Mouse (Mus musculus): ENCODE measurements around the gene Kcnn1. TPM values are rescaled to one million over a fixed set of nuclear protein-coding genes. Genes with fewer than 3 reads are reported as not detected.

The Kcnn1 gene
- polyA plus RNA-seq, 1 experiment, result 3.2 TPM

- H3K9ac ChIP-seq (ENCODE audit: low read depth, poor library complexity, severe bottlenecking), result no peak overlapping the region
- no peaks in the 10 kb centered on the region for H3K27me3 ChIP-seq (ENCODE audit: control insufficient read depth, insufficient read depth, low read length, poor library complexity, severe bottlenecking)
- TF ChIP-seq POLR2A (IDR thresholded peaks at IDR 0.05; ENCODE audit: insufficient read depth, low read length), result no peak
- TF ChIP-seq CTCF (IDR thresholded peaks at IDR 0.05; ENCODE audit: low read depth, low read length), result peak; percentile 49
- TF ChIP-seq EP300 (IDR thresholded peaks at IDR 0.05; ENCODE audit: insufficient read depth, low read depth, low read length), result no peak
- H3K4me1 ChIP-seq (ENCODE audit: control insufficient read depth, insufficient read depth, low read length), result peaks cover 9% of the 10 kb centered on the region
- H3K27ac ChIP-seq (ENCODE audit: insufficient read depth, low read length), result no peak overlapping the region
- no peaks in the 10 kb centered on the region for H3K9me3 ChIP-seq (replicated peaks; ENCODE audit: control insufficient read depth, insufficient read depth, low read length, poor library complexity, severe bottlenecking)
- H3K4me3 ChIP-seq (ENCODE audit: low read depth, low read length), result no peak overlapping the region
- H3K36me3 ChIP-seq (ENCODE audit: control insufficient read depth, insufficient read depth, low read length, poor library complexity, severe bottlenecking), result no peaks in the 10 kb centered on the region
These were observed 16.5 kb downstream of the Kcnn1 start for GRCm38 (mm10) chr8:70846371-70847154.

GRCm38 (mm10) chr8:70845108-70845507 lies 17.9 kb downstream of the Kcnn1 start:
- Histone ChIP-seq H3K9ac (ENCODE audit: low read depth, poor library complexity, severe bottlenecking) (no peak overlapping the region), H3K4me1 (ENCODE audit: control insufficient read depth, insufficient read depth, low read length) (peaks cover 9% of the 10 kb centered on the region)
- TF ChIP-seq EP300 (IDR thresholded peaks at IDR 0.05; ENCODE audit: insufficient read depth, low read depth, low read length) (peak; percentile 19; the same call in 1 of the 2 replicates), CTCF (IDR thresholded peaks at IDR 0.05; ENCODE audit: low read depth, low read length) (peak; percentile 36), POLR2A (IDR thresholded peaks at IDR 0.05; ENCODE audit: insufficient read depth, low read length) (no peak)

GRCm38 (mm10) chr8:70844523-70844922 lies 18.5 kb downstream of the Kcnn1 start:
- H3K9me3 ChIP-seq (replicated peaks; ENCODE audit: control insufficient read depth, insufficient read depth, low read length, poor library complexity, severe bottlenecking), result no peaks in the 10 kb centered on the region
- no peaks in the 10 kb centered on the region for H3K36me3 ChIP-seq (ENCODE audit: control insufficient read depth, insufficient read depth, low read length, poor library complexity, severe bottlenecking)
- H3K9ac ChIP-seq (ENCODE audit: low read depth, poor library complexity, severe bottlenecking), result no peak overlapping the region
- H3K4me1 ChIP-seq (ENCODE audit: control insufficient read depth, insufficient read depth, low read length), result peaks cover 7% of the 10 kb centered on the region
- no peak overlapping the region for H3K27ac ChIP-seq (ENCODE audit: insufficient read depth, low read length)
- H3K4me3 ChIP-seq (ENCODE audit: low read depth, low read length), result no peak overlapping the region
- H3K27me3 ChIP-seq (ENCODE audit: control insufficient read depth, insufficient read depth, low read length, poor library complexity, severe bottlenecking), result no peaks in the 10 kb centered on the region
- TF ChIP-seq EP300 (IDR thresholded peaks at IDR 0.05; ENCODE audit: insufficient read depth, low read depth, low read length) (0 out of 2 replicates have a peak, but pooled peaks have one; percentile 16), CTCF (IDR thresholded peaks at IDR 0.05; ENCODE audit: low read depth, low read length) (peak; percentile 96), POLR2A (IDR thresholded peaks at IDR 0.05; ENCODE audit: insufficient read depth, low read length) (no peak)

More at GRCm38 (mm10) chr8:70845108-70845507, 17.9 kb downstream of the Kcnn1 start:
- H3K27me3 ChIP-seq (ENCODE audit: control insufficient read depth, insufficient read depth, low read length, poor library complexity, severe bottlenecking), result no peaks in the 10 kb centered on the region
- no peak overlapping the region for H3K4me3 ChIP-seq (ENCODE audit: low read depth, low read length)
- H3K9me3 ChIP-seq (replicated peaks; ENCODE audit: control insufficient read depth, insufficient read depth, low read length, poor library complexity, severe bottlenecking), result no peaks in the 10 kb centered on the region
- no peak overlapping the region for H3K27ac ChIP-seq (ENCODE audit: insufficient read depth, low read length)
- no peaks in the 10 kb centered on the region for H3K36me3 ChIP-seq (ENCODE audit: control insufficient read depth, insufficient read depth, low read length, poor library complexity, severe bottlenecking)

- Histone ChIP-seq H3K9ac (ENCODE audit: low read depth, poor library complexity, severe bottlenecking) (no peak overlapping the region), H3K4me1 (ENCODE audit: control insufficient read depth, insufficient read depth, low read length) (peaks cover 7% of the 10 kb centered on the region), H3K36me3 (ENCODE audit: control insufficient read depth, insufficient read depth, low read length, poor library complexity, severe bottlenecking) (no peaks in the 10 kb centered on the region), H3K27ac (ENCODE audit: insufficient read depth, low read length) (no peak overlapping the region), H3K27me3 (ENCODE audit: control insufficient read depth, insufficient read depth, low read length, poor library complexity, severe bottlenecking) (no peaks in the 10 kb centered on the region), H3K4me3 (ENCODE audit: low read depth, low read length) (no peak overlapping the region), H3K9me3 (replicated peaks; ENCODE audit: control insufficient read depth, insufficient read depth, low read length, poor library complexity, severe bottlenecking) (no peaks in the 10 kb centered on the region)
- TF ChIP-seq EP300 (IDR thresholded peaks at IDR 0.05; ENCODE audit: insufficient read depth, low read depth, low read length) (no peak), POLR2A (IDR thresholded peaks at IDR 0.05; ENCODE audit: insufficient read depth, low read length) (no peak), CTCF (IDR thresholded peaks at IDR 0.05; ENCODE audit: low read depth, low read length) (no peak)
These were observed 19.1 kb downstream of the Kcnn1 start for GRCm38 (mm10) chr8:70843941-70844340.

- no peaks in the 10 kb centered on the region for H3K27me3 ChIP-seq (ENCODE audit: control insufficient read depth, insufficient read depth, low read length, poor library complexity, severe bottlenecking)
- no peak overlapping the region for H3K4me3 ChIP-seq (ENCODE audit: low read depth, low read length)
- H3K4me1 ChIP-seq (ENCODE audit: control insufficient read depth, insufficient read depth, low read length), result peaks cover 3% of the 10 kb centered on the region
- H3K9me3 ChIP-seq (replicated peaks; ENCODE audit: control insufficient read depth, insufficient read depth, low read length, poor library complexity, severe bottlenecking), result no peaks in the 10 kb centered on the region
- no peak overlapping the region for H3K27ac ChIP-seq (ENCODE audit: insufficient read depth, low read length)
- no peaks in the 10 kb centered on the region for H3K36me3 ChIP-seq (ENCODE audit: control insufficient read depth, insufficient read depth, low read length, poor library complexity, severe bottlenecking)
- H3K9ac ChIP-seq (ENCODE audit: low read depth, poor library complexity, severe bottlenecking), result no peak overlapping the region
- TF ChIP-seq CTCF (IDR thresholded peaks at IDR 0.05; ENCODE audit: low read depth, low read length), result no peak
- no peak for TF ChIP-seq EP300 (IDR thresholded peaks at IDR 0.05; ENCODE audit: insufficient read depth, low read depth, low read length)
- no peak for TF ChIP-seq POLR2A (IDR thresholded peaks at IDR 0.05; ENCODE audit: insufficient read depth, low read length)
These were observed 19.8 kb downstream of the Kcnn1 start for GRCm38 (mm10) chr8:70843214-70843773.

GRCm38 (mm10) chr8:70842484-70842883 lies 20.6 kb downstream of the Kcnn1 start:
- no peak for TF ChIP-seq POLR2A (IDR thresholded peaks at IDR 0.05; ENCODE audit: insufficient read depth, low read length)
- no peak for TF ChIP-seq EP300 (IDR thresholded peaks at IDR 0.05; ENCODE audit: insufficient read depth, low read depth, low read length)
- no peak for TF ChIP-seq CTCF (IDR thresholded peaks at IDR 0.05; ENCODE audit: low read depth, low read length)
- Histone ChIP-seq H3K4me3 (ENCODE audit: low read depth, low read length) (no peak overlapping the region), H3K27ac (ENCODE audit: insufficient read depth, low read length) (no peak overlapping the region), H3K36me3 (ENCODE audit: control insufficient read depth, insufficient read depth, low read length, poor library complexity, severe bottlenecking) (no peaks in the 10 kb centered on the region), H3K27me3 (ENCODE audit: control insufficient read depth, insufficient read depth, low read length, poor library complexity, severe bottlenecking) (no peaks in the 10 kb centered on the region), H3K9me3 (replicated peaks; ENCODE audit: control insufficient read depth, insufficient read depth, low read length, poor library complexity, severe bottlenecking) (no peaks in the 10 kb centered on the region), H3K4me1 (ENCODE audit: control insufficient read depth, insufficient read depth, low read length) (no peaks in the 10 kb centered on the region), H3K9ac (ENCODE audit: low read depth, poor library complexity, severe bottlenecking) (peak overlapping the region; percentile 31; the same call in 1 of the 2 replicates)
